Mouse (Mus musculus) spleen, adult 2 months (tissue): ENCODE results near the gene Fem1a. TPM values are rescaled to one million over a fixed set of nuclear protein-coding genes. Genes with fewer than 3 reads are reported as not detected.
A peak's percentile ranks its signal among the peaks of the same experiment; 100 is the strongest.

Experiments
- DNase-seq, 2 experiments: peaks; one replicate each; pipeline versions ENCODE4 v3.0.0 to v3.0.0-alpha.2; 2012 to 2021; ENCODE audit warnings: low spot score in 2 of 2, low read depth in 1 of 2
- H3K27ac ChIP-seq: fragments of 200-500 bp; 2 replicates; pipeline ENCODE4 v1.5.1; 2012; ENCODE audit warnings: low read length, inconsistent platforms; ENCODE audit not compliant: insufficient read depth
- H3K27me3 ChIP-seq: fragments of 200-500 bp; 2 replicates; pipeline ENCODE4 v1.6.1; 2012; ENCODE audit warnings: mild to moderate bottlenecking, moderate library complexity, low read length, inconsistent platforms; ENCODE audit not compliant: control insufficient read depth, insufficient read depth
- H3K36me3 ChIP-seq: fragments of 200-500 bp; 2 replicates; pipeline ENCODE4 v1.6.1; 2012; ENCODE audit warnings: mild to moderate bottlenecking, low read length, inconsistent platforms; ENCODE audit not compliant: control insufficient read depth, insufficient read depth
- H3K4me1 ChIP-seq: fragments of 200-500 bp; 2 replicates; pipeline ENCODE4 v1.6.1; 2011; ENCODE audit warnings: inconsistent platforms; ENCODE audit not compliant: control insufficient read depth, insufficient read depth, insufficient read length
- H3K4me3 ChIP-seq: fragments of 200-500 bp; 2 replicates; pipeline ENCODE4 v1.5.1; 2011; ENCODE audit warnings: mild to moderate bottlenecking, inconsistent platforms; ENCODE audit not compliant: insufficient read depth, insufficient read length; ENCODE audit errors: extremely low read depth
- CTCF ChIP-seq: fragments of 200-500 bp; IDR thresholded peaks from 2 replicates; pipeline ENCODE4 v1.5.1; 2011; ENCODE audit warnings: mild to moderate bottlenecking, inconsistent platforms; ENCODE audit not compliant: insufficient read depth, insufficient read length, insufficient replicate concordance; ENCODE audit errors: extremely low read depth
- POLR2A ChIP-seq: fragments of 200-500 bp; IDR thresholded peaks from 2 replicates; pipeline ENCODE4 v1.6.1; 2011; ENCODE audit warnings: low read depth, low read length, inconsistent platforms
- WGBS: fragments of 180-500 bp; shearing (Covaris S2); methylation state at CpG from one replicate; pipeline ENCODE4 v1.1.7; 2018; 5-methylcytosine and 5-hydroxymethylcytosine counted together
- polyA plus RNA-seq: library from polyadenylated mRNA; depleted of rRNA; stranded (reverse); fragments of >200 nt; gene quantifications from 2 replicates; pipeline ENCODE4 v1.2.3, GENCODE M21; 2012

Fem1a gene
- polyA plus RNA-seq, 1 experiment = 21.1 TPM

- no peak overlapping the region for H3K4me3 ChIP-seq
- H3K36me3 ChIP-seq = peaks cover 7% of the 10 kb centered on the region
- 87% methylated on average over 1 of the region's 1 CpGs for WGBS
- DNase-seq = no peak
- no peaks in the 10 kb centered on the region for H3K27me3 ChIP-seq
- TF ChIP-seq CTCF (no peak), POLR2A (no peak)
- H3K4me1 ChIP-seq = peaks cover 9% of the 10 kb centered on the region; the same call in 1 of the 2 replicates
- no peak overlapping the region for H3K27ac ChIP-seq
Observed at GRCm38 (mm10) chr17:56214229-56214628, 42.4 kb upstream of the Fem1a start.

DNA sequence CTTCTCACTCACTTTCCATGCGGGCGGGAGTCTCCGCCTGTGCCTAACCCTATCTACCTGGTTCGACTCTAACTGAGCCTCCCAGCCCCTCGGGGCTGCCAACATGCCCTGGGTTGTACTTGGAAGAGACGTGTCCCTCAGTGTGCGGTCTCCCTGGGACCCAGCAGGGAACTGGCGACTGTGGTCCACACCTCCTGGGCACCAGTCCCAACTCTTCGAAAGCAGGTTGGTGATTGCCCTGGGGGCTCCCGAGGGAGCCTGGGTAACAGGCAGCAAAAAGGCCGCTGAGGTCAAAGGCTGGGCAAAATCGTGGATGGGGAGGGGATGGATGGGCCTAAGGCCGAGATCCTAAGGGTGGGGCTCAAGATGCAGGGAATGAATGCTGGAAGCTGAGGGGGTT is 38.9 kb upstream of the Fem1a start:
- 0 out of 2 replicates have a peak overlapping the region, but pooled peaks have one; percentile 71 for H3K27ac ChIP-seq

GRCm38 (mm10) chr17:56218377-56219191 is 38.0 kb upstream of the Fem1a start, which contains the start of gene Dpp9:
TSS of gene Dpp9 (minus strand) at chr17:56218905.
- Histone ChIP-seq H3K27ac (peak within 1 kb of the TSS; percentile 71), H3K27me3 (no peaks in the 10 kb centered on the region), H3K4me3 (peak within 1 kb of the TSS; percentile 53), H3K4me1 (peaks cover 7% of the 10 kb centered on the region; the same call in 1 of the 2 replicates), H3K36me3 (no peaks in the 10 kb centered on the region)
- WGBS = under 1% methylated on average over 76 of the region's 78 CpGs
- no peak; the same call in 1 of the 2 replicates for TF ChIP-seq POLR2A
- TF ChIP-seq CTCF = peak; percentile 10; the same call in 1 of the 2 replicates
- DNase-seq = peak; percentile 81 to 84

More for the DNA sequence above, 38.9 kb upstream of the Fem1a start:
- TF ChIP-seq POLR2A (no peak), CTCF (no peak)
- no peaks in the 10 kb centered on the region for H3K36me3 ChIP-seq
- no peak overlapping the region for H3K4me3 ChIP-seq
- 83% methylated on average over 13 of the region's 13 CpGs for WGBS
- DNase-seq = no peak
- peaks cover 10% of the 10 kb centered on the region; the same call in 1 of the 2 replicates for H3K4me1 ChIP-seq
- H3K27me3 ChIP-seq = no peaks in the 10 kb centered on the region

GRCm38 (mm10) chr17:56219251-56219650 is 37.4 kb upstream of the Fem1a start:
- Histone ChIP-seq H3K27ac (peak overlapping the region; percentile 27), H3K27me3 (no peaks in the 10 kb centered on the region), H3K4me3 (peak overlapping the region; percentile 53), H3K36me3 (no peaks in the 10 kb centered on the region), H3K4me1 (peaks cover 7% of the 10 kb centered on the region; the same call in 1 of the 2 replicates)
- no peak for TF ChIP-seq POLR2A
- no peak for TF ChIP-seq CTCF
- WGBS = 39% methylated on average over 12 of the region's 12 CpGs
- no peak for DNase-seq

DNA sequence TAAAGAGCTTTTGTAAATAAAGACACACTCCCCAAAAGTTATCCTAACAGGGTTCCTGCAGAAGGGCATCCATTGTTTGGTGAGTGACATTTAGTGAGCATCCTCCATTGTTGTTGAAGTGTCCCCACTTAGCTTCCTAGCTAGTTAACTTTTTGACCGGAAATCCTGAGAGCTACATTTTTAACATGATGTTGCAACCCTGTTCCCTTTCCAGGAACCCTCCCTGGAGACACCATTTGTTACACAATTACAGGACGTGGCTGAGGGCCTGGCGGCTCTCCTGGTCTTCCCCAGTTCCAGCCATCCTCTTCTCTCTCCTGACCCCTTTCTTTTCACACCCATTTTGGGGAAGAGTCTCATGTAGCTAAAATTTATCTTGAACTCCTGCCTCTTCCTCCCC is 36.8 kb upstream of the Fem1a start:
- 28% methylated on average over 3 of the region's 3 CpGs for WGBS
- Histone ChIP-seq H3K27ac (no peak overlapping the region), H3K36me3 (no peaks in the 10 kb centered on the region)

DNA sequence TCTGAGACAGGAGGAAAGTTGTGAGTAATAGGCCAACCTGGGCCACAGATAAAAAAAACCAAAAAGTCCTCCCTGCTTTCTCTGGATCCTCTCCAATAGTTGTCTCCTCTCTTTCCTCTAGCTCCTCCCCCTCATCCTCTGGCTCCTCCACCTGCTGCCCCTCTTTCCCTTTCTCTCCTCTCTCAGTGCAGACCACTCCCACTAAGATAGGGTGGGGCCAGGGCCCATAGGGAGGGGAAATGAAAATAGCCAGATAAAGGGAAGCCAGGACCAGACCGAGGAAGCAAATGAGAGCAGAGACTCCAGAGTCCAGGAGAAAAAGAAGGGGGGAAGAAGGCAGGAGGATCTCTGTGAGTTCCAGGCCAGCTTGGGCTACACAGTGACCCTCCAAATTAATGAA is 31.7 kb upstream of the Fem1a start:
- DNase-seq = no peak
- WGBS = 20% methylated on average over 1 of the region's 1 CpGs
- H3K27me3 ChIP-seq = no peaks in the 10 kb centered on the region
- no peaks in the 10 kb centered on the region for H3K36me3 ChIP-seq
- H3K27ac ChIP-seq = no peak overlapping the region
- H3K4me3 ChIP-seq = no peak overlapping the region
- TF ChIP-seq POLR2A (no peak), CTCF (no peak)
- no peaks in the 10 kb centered on the region for H3K4me1 ChIP-seq

More for the DNA sequence above, 36.8 kb upstream of the Fem1a start:
- Histone ChIP-seq H3K4me3 (no peak overlapping the region), H3K4me1 (peaks cover 7% of the 10 kb centered on the region; the same call in 1 of the 2 replicates), H3K27me3 (no peaks in the 10 kb centered on the region)
- DNase-seq = no peak
- no peak for TF ChIP-seq CTCF
- TF ChIP-seq POLR2A = no peak

DNA sequence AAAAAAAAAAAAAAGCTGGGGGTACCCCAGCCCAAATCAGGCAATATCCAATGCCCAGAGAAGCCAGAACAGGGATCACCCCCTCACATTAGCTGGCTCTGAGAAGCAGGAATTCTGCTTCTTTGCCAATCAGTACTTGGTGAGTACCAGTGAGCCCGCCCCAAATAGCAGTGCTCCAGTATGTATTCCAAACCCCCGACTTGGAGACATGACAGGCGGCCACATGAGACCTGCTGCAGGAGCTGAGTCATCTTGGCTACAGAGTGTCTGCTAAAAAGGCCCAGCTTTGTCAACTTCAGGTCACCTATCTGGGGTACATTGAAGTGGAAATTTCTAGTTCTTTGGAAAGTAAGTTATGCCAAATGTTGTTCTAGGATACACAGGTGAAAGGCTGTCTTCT is 30.0 kb upstream of the Fem1a start:
- Histone ChIP-seq H3K4me3 (no peak overlapping the region), H3K4me1 (no peaks in the 10 kb centered on the region), H3K27ac (no peak overlapping the region), H3K36me3 (no peaks in the 10 kb centered on the region), H3K27me3 (no peaks in the 10 kb centered on the region)
- no peak for TF ChIP-seq POLR2A
- TF ChIP-seq CTCF = no peak
- 69% methylated on average over 3 of the region's 3 CpGs for WGBS
- DNase-seq = no peak
